Mouse (Mus musculus) kidney, adult 8-10 months (tissue): ENCODE measurements around the gene Gm21834.

Experiments used
- DNase-seq, 2 experiments: peaks; one replicate each; pipeline ENCODE4 v3.0.0; 2022

The Gm21834 gene

GRCm38 (mm10) chr17:57742119-57742518 lies at the start of gene Gm21834:
TSS of gene Gm21834 (minus strand) at chr17:57742219.
- DNase-seq, result no peak

DNA sequence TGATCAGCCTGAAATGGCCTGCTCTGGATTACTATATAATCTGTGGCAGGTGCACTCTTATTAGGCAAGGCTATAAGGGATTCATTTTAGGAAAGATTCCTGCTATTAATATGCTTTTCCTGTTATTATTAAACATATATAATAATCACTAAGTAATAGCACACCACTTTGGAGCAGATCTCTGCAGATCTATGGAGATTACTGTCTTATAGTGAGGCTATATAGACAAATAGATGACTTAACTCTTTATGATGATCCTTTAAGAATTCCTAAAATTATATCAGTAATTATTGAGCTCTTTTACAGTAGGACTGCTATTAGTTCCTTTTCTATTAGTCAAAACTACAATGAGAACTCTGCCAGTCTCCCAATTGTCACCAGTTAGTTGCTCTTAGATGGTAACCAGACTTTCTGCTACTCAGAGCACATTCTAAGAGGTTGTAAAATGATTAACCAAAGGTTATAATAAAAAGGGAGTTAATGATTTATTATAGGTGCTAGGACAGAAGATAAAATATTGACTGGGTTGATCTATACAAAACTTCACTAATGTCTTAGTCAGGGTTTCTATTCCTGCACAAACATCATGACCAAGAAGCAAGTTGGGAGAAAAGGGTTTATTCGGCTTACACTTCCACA lies 46.3 kb upstream of the Gm21834 start:
- no peak for DNase-seq

DNA sequence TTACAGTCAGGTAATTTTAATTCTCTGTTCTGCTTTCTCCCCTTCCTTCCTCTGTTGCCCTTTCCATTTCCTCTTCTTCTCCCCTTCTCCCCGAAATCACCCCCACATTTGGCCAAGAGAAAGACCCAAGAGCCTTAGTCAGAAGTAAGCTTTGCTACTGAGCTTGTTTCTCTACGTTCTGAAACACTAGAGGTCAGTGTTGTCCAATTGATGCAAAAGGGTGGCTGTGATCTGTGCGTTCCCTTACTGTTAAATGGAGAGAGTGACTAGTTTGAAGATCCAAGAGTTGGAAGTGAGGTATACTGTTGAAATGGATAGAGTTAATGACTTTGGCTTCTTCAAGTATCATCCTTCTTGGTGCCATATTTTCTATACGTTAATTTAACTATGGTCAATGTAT lies 28.9 kb upstream of the Gm21834 start:
- DNase-seq, result peak in 1 of 2 experiments; percentile 8

GRCm38 (mm10) chr17:57768622-57769610 lies 26.9 kb upstream of the Gm21834 start, which contains the start of gene Cntnap5c:
TSS of gene Cntnap5c (plus strand) at chr17:57769570.
- DNase-seq, result peak; percentile 38 to 84

GRCm38 (mm10) chr17:57767306-57767705 lies 25.3 kb upstream of the Gm21834 start:
- no peak for DNase-seq

GRCm38 (mm10) chr17:57758033-57758432 lies 16.0 kb upstream of the Gm21834 start:
- no peak for DNase-seq

GRCm38 (mm10) chr17:57694791-57695190 lies 47.2 kb downstream of the Gm21834 start:
- DNase-seq, result no peak
